Mouse (Mus musculus): Measurements from ENCODE around the gene Hnf1a. TPM values are rescaled to one million over a fixed set of nuclear protein-coding genes. Genes with fewer than 3 reads are reported as not detected.

The Hnf1a gene
- total RNA-seq, 1 experiment from 2014 or later = not detected

DNA sequence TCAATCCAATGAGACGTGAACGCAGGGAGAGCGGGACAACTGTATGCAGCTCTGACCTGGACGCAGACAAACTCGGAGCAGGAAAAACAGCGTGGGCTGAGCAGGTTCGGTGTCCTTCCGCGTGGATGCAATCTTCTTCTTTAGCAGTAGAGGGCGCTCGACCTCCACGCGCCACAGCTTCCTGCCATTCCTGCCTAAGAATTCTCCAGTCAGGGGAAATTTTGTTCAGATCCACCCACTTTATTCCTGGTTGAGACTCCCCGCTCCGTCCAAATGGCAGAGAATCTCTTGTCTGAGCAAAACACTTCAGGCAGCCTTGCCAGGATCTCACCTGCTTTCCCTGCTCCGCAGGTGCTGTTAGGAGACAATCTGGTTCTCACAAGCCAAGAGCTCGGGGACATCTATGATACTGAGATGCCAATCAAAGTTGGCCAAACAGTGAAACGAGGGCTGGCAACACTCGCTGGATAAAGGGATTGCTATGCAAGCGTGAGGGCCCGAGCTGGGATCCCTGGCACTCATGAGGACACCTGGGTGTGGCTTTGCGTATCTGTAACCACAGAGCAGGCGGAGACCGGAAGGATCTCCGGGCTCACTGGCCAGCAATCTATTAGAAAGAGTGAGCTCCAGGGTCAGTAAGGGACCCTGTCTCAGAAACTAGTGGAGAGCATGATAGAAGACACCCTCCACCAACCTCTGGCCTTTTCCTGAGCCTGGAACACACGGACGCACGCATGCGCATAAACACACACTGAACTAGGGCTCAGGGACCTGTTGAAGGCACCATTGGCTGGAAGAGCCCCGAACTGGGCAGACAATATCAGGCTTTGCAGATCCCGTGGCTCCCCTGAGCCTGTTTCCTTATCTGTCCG lies 8.6 kb upstream of the Hnf1a start:
- peak; percentile 68 for DNase-seq

- DNase-seq = no peak
Measured at GRCm38 (mm10) chr5:114978888-114979249, 8.0 kb upstream of the Hnf1a start.

GRCm38 (mm10) chr5:114978473-114978872 lies 7.6 kb upstream of the Hnf1a start:
- DNase-seq = peak; percentile 20

DNA sequence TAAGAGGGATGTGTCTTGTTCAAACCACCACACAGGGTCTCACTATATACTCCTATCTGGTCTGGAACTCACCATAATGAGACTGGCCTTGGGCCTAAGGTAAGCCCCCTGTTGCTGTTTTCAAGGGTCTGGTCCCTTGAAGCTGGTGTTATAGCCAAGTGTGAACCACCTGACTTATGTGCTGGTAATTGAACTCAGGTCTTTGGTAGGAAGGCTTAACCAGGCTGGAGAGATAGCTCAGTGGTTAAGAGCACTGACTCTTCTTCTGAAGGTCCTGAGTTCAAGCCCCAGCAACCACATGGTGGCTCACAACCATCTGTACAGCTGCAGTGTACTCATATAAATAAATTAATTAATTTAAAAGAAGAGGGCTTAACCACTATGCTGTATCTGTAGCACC lies 6.0 kb upstream of the Hnf1a start:
- no peak for DNase-seq

GRCm38 (mm10) chr5:114973131-114973530 lies 2.2 kb upstream of the Hnf1a start:
- DNase-seq = no peak

- no peak for DNase-seq
Measured at GRCm38 (mm10) chr5:114972201-114972600, 1.3 kb upstream of the Hnf1a start.

- DNase-seq = no peak
Measured at GRCm38 (mm10) chr5:114969609-114970215, 1.2 kb downstream of the Hnf1a start.

DNA sequence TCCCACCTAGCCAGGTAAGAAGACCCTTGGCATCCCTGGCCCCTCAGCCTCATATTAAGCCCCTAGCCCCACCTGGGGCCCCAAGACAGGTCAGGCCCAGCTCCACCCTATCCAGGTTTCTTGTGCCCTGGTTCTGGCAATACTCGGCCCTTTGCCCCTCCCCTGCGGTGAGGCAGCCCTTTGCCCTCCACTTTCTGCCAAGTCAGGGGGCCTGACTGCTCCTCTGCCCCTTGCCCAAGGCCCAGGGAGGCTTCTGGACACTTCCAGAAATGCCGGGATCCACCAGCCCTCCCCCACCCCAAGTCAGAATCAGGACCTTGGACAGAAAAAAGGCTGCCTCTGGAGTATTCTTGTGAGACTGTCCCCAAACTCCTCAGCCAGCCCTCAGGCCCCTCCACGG lies 1.8 kb downstream of the Hnf1a start:
- no peak for DNase-seq

GRCm38 (mm10) chr5:114968651-114969050 lies 2.2 kb downstream of the Hnf1a start:
- DNase-seq = no peak

GRCm38 (mm10) chr5:114967523-114968268 lies 3.2 kb downstream of the Hnf1a start:
- no peak for DNase-seq

GRCm38 (mm10) chr5:114964967-114965898 lies 5.7 kb downstream of the Hnf1a start:
- no peak for DNase-seq

GRCm38 (mm10) chr5:114964315-114964966 lies 6.5 kb downstream of the Hnf1a start:
- no peak for DNase-seq

DNA sequence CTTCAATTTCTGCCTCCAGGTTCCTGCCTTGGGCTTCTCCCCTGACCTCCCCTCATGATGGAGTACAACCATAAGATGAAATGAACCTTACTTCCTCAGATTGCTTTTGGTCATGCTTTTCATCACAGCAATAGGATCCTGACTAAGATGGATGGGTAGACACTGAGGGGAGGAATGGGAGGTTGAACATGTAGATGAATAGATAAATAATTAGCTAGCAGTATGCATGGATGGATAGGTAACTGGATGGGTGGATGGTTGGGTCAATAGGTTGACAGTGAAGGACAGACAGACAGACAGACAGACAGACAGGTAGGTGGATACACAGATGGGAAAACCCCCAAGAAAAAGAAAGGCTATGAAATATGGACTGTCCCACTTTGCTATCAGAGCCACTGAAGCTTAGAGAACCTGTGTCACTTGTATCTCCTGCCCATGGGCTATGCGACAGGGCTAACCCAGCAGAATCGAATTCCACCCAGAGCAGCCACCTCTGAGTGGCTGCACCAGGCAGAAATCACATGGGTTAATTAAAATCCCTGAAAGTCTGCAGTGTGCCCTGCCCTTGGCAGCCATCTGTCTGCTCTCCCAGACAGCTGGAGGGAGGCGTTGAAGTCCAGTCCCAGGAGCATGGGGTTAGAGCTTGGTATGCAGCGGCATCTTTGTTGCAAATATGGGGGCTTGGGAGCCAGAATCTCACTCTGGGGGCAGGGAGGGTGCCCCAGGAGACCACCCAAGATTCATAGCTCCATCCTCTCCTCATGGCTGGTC lies 9.1 kb downstream of the Hnf1a start:
- DNase-seq = no peak

GRCm38 (mm10) chr5:114958069-114958468 lies 12.8 kb downstream of the Hnf1a start:
- DNase-seq = no peak

GRCm38 (mm10) chr5:114953326-114953725 lies 17.6 kb downstream of the Hnf1a start:
- no peak for DNase-seq

- no peak for DNase-seq
Measured at GRCm38 (mm10) chr5:114951279-114951880, 19.5 kb downstream of the Hnf1a start.

DNA sequence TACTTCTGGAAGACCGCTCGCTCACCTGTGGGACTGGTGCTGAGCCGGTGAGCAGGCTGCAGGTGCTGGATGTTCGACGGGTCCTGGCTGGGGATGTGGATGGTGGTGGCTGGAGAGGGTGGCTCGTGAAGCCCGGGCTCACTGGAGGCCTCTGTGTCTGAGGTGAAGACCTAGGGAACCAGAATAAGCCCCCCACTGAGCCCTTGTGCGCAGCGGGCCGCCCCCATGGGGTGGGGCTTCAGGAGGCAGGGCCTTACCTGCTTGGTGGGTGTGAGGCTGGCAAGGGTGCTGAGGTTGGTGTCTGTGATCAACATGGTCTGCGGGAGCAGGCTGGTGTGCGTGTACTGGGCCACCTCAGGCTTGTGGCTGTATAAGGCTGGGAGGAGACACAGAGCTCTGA lies 20.2 kb downstream of the Hnf1a start:
- no peak for DNase-seq

- DNase-seq = no peak
Measured at GRCm38 (mm10) chr5:114949812-114950211, 21.1 kb downstream of the Hnf1a start.

DNA sequence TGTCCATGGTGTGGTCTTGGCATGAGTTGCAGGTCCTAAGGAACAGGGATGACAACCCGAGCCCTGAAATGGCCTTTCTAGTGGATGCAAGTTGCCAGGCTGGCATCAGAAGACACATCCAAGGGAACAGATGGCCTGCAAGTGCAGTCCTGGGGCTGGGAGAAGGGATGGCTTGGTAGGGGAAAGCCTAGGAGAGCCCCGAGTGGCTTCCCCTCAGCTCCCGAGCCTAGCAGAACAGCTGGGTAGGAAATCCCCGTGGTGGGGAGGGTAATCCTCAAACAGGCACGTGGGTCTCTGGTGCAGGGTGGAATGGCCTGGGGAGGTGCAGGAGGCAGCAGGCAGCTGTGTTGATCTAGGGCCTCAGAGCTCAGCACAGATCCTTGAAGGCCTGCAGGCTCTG lies 21.6 kb downstream of the Hnf1a start:
- no peak for DNase-seq

DNA sequence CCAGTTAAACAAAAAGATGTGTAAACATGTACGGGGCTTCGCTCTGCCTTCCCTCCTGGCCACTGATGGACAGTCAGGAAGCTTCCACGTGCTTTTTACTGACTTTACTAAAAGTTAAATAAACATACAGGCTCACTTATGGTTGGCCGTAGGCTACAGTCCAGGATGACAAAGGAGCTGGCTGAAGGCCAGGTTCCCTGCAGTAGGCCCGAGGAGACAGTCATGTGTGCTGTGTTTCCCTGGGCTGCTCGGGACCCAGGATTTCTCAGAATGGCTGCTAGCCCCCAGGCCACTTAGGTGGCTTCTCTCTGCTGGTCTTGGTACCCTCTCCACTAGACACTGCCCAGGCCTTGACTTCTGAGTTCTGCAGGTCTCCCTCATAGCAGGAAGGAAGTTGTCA lies 22.0 kb downstream of the Hnf1a start:
- DNase-seq = peak; percentile 66

All from adrenal gland, postnatal 25 days (tissue).